Mouse (Mus musculus): Measurements from ENCODE around the gene Cib4. TPM values are rescaled to one million over a fixed set of nuclear protein-coding genes. Genes with fewer than 3 reads are reported as not detected.

The Cib4 gene
- polyA plus RNA-seq, 1 experiment from 2014 or later, result not detected

GRCm38 (mm10) chr5:30559986-30560493 lies 14.4 kb upstream of the Cib4 start:
- Histone ChIP-seq H3K27me3 (replicated peaks) (no peaks in the 10 kb centered on the region), H3K36me3 (no peaks in the 10 kb centered on the region), H3K9me3 (no peaks in the 10 kb centered on the region), H3K4me2 (no peak overlapping the region), H3K9ac (no peak overlapping the region), H3K4me1 (0 out of 2 replicates have a peak, but pooled peaks cover 4% of the 10 kb centered on the region), H3K4me3 (replicated peaks) (no peak overlapping the region), H3K27ac (no peak overlapping the region)
- no peak for ATAC-seq (ENCODE audit: insufficient read depth, low FRiP score, low read depth)
- 35% methylated on average over 3 of the region's 3 CpGs for WGBS

GRCm38 (mm10) chr5:30559421-30559820 lies 13.8 kb upstream of the Cib4 start:
- Histone ChIP-seq H3K36me3 (no peaks in the 10 kb centered on the region), H3K9ac (no peak overlapping the region), H3K9me3 (no peaks in the 10 kb centered on the region), H3K4me1 (0 out of 2 replicates have a peak, but pooled peaks cover 8% of the 10 kb centered on the region), H3K4me3 (replicated peaks) (no peak overlapping the region), H3K27me3 (replicated peaks) (no peaks in the 10 kb centered on the region), H3K27ac (no peak overlapping the region), H3K4me2 (no peak overlapping the region)
- no peak for ATAC-seq (ENCODE audit: insufficient read depth, low FRiP score, low read depth)
- WGBS, result 81% methylated on average over 3 of the region's 3 CpGs

- Histone ChIP-seq H3K9me3 (no peaks in the 10 kb centered on the region), H3K4me3 (replicated peaks) (no peak overlapping the region), H3K27ac (peak overlapping the region; percentile 77), H3K4me1 (0 out of 2 replicates have a peak, but pooled peaks cover 8% of the 10 kb centered on the region), H3K27me3 (replicated peaks) (no peaks in the 10 kb centered on the region), H3K4me2 (no peak overlapping the region), H3K9ac (no peak overlapping the region), H3K36me3 (no peaks in the 10 kb centered on the region)
- no peak for ATAC-seq (ENCODE audit: insufficient read depth, low FRiP score, low read depth)
- WGBS, result 42% methylated on average over 3 of the region's 3 CpGs
Observed at GRCm38 (mm10) chr5:30556284-30556683, 10.6 kb upstream of the Cib4 start.

- WGBS, result 65% methylated on average over 8 of the region's 8 CpGs
- H3K27ac ChIP-seq, result no peak overlapping the region
- ATAC-seq (ENCODE audit: insufficient read depth, low FRiP score, low read depth), result no peak
- no peaks in the 10 kb centered on the region for H3K9me3 ChIP-seq
- no peak overlapping the region for H3K9ac ChIP-seq
- no peak overlapping the region for H3K4me3 ChIP-seq (replicated peaks)
- no peaks in the 10 kb centered on the region for H3K36me3 ChIP-seq
- H3K27me3 ChIP-seq (replicated peaks), result no peaks in the 10 kb centered on the region
- 0 out of 2 replicates have a peak, but pooled peaks cover 8% of the 10 kb centered on the region for H3K4me1 ChIP-seq
- H3K4me2 ChIP-seq, result no peak overlapping the region
Observed at GRCm38 (mm10) chr5:30554981-30555380, 9.3 kb upstream of the Cib4 start.

GRCm38 (mm10) chr5:30553936-30554335 lies 8.3 kb upstream of the Cib4 start:
- no peaks in the 10 kb centered on the region for H3K9me3 ChIP-seq
- 86% methylated on average over 13 of the region's 13 CpGs for WGBS

GRCm38 (mm10) chr5:30552006-30552405 lies 6.4 kb upstream of the Cib4 start:
- Histone ChIP-seq H3K4me2 (no peak overlapping the region), H3K27ac (no peak overlapping the region), H3K9ac (no peak overlapping the region), H3K27me3 (replicated peaks) (no peaks in the 10 kb centered on the region), H3K4me3 (replicated peaks) (no peak overlapping the region), H3K4me1 (0 out of 2 replicates have a peak, but pooled peaks cover 7% of the 10 kb centered on the region), H3K36me3 (no peaks in the 10 kb centered on the region), H3K9me3 (no peaks in the 10 kb centered on the region)
- WGBS, result 75% methylated on average over 6 of the region's 6 CpGs
- no peak for ATAC-seq (ENCODE audit: insufficient read depth, low FRiP score, low read depth)

More at GRCm38 (mm10) chr5:30553936-30554335, 8.3 kb upstream of the Cib4 start:
- Histone ChIP-seq H3K4me1 (0 out of 2 replicates have a peak, but pooled peaks cover 8% of the 10 kb centered on the region), H3K4me3 (replicated peaks) (no peak overlapping the region), H3K27ac (no peak overlapping the region), H3K9ac (no peak overlapping the region), H3K4me2 (no peak overlapping the region), H3K36me3 (no peaks in the 10 kb centered on the region), H3K27me3 (replicated peaks) (no peaks in the 10 kb centered on the region)
- ATAC-seq (ENCODE audit: insufficient read depth, low FRiP score, low read depth), result no peak

- no peaks in the 10 kb centered on the region for H3K9me3 ChIP-seq
Observed at GRCm38 (mm10) chr5:30551022-30551638, 5.5 kb upstream of the Cib4 start.

GRCm38 (mm10) chr5:30550334-30551021 lies 4.8 kb upstream of the Cib4 start:
- Histone ChIP-seq H3K36me3 (no peaks in the 10 kb centered on the region), H3K9ac (no peak overlapping the region), H3K4me3 (replicated peaks) (no peak overlapping the region), H3K4me1 (0 out of 2 replicates have a peak, but pooled peaks cover 5% of the 10 kb centered on the region), H3K27me3 (replicated peaks) (no peaks in the 10 kb centered on the region), H3K4me2 (no peak overlapping the region), H3K27ac (no peak overlapping the region), H3K9me3 (no peaks in the 10 kb centered on the region)
- 0 out of 2 replicates have a peak, but pooled peaks have one; percentile 47 for ATAC-seq (ENCODE audit: insufficient read depth, low FRiP score, low read depth)
- 62% methylated on average over 9 of the region's 9 CpGs for WGBS

More at GRCm38 (mm10) chr5:30551022-30551638, 5.5 kb upstream of the Cib4 start:
- no peak overlapping the region for H3K4me2 ChIP-seq
- H3K36me3 ChIP-seq, result no peaks in the 10 kb centered on the region
- 87% methylated on average over 8 of the region's 8 CpGs for WGBS
- no peak overlapping the region for H3K4me3 ChIP-seq (replicated peaks)
- ATAC-seq (ENCODE audit: insufficient read depth, low FRiP score, low read depth), result no peak; the same call in 1 of the 2 replicates
- no peak overlapping the region for H3K9ac ChIP-seq
- H3K27ac ChIP-seq, result no peak overlapping the region
- H3K27me3 ChIP-seq (replicated peaks), result no peaks in the 10 kb centered on the region
- 0 out of 2 replicates have a peak, but pooled peaks cover 5% of the 10 kb centered on the region for H3K4me1 ChIP-seq

- no peaks in the 10 kb centered on the region for H3K27me3 ChIP-seq (replicated peaks)
- no peaks in the 10 kb centered on the region for H3K4me1 ChIP-seq
- no peak overlapping the region for H3K4me3 ChIP-seq (replicated peaks)
- no peaks in the 10 kb centered on the region for H3K36me3 ChIP-seq
- 60% methylated on average over 2 of the region's 2 CpGs for WGBS
- ATAC-seq (ENCODE audit: insufficient read depth, low FRiP score, low read depth), result no peak
- H3K9ac ChIP-seq, result no peak overlapping the region
- H3K27ac ChIP-seq, result no peak overlapping the region
- H3K9me3 ChIP-seq, result no peaks in the 10 kb centered on the region
- H3K4me2 ChIP-seq, result no peak overlapping the region
Observed at GRCm38 (mm10) chr5:30548681-30549080, 3.0 kb upstream of the Cib4 start.

GRCm38 (mm10) chr5:30536051-30536570 lies 9.5 kb downstream of the Cib4 start:
- no peak overlapping the region for H3K27ac ChIP-seq
- WGBS, result 48% methylated on average over 7 of the region's 7 CpGs
- no peaks in the 10 kb centered on the region for H3K4me1 ChIP-seq
- H3K27me3 ChIP-seq (replicated peaks), result no peaks in the 10 kb centered on the region
- H3K9me3 ChIP-seq, result no peaks in the 10 kb centered on the region
- no peak overlapping the region for H3K9ac ChIP-seq
- no peak overlapping the region for H3K4me2 ChIP-seq
- H3K36me3 ChIP-seq, result no peaks in the 10 kb centered on the region
- no peak overlapping the region for H3K4me3 ChIP-seq (replicated peaks)
- ATAC-seq (ENCODE audit: insufficient read depth, low FRiP score, low read depth), result no peak

GRCm38 (mm10) chr5:30534637-30535036 lies 11.0 kb downstream of the Cib4 start:
- Histone ChIP-seq H3K4me1 (no peaks in the 10 kb centered on the region), H3K27me3 (replicated peaks) (no peaks in the 10 kb centered on the region), H3K4me3 (replicated peaks) (no peak overlapping the region), H3K9me3 (no peaks in the 10 kb centered on the region), H3K9ac (no peak overlapping the region), H3K36me3 (no peaks in the 10 kb centered on the region), H3K27ac (no peak overlapping the region), H3K4me2 (no peak overlapping the region)
- no peak for ATAC-seq (ENCODE audit: insufficient read depth, low FRiP score, low read depth)
- WGBS, result 67% methylated on average over 6 of the region's 6 CpGs

GRCm38 (mm10) chr5:30528906-30529305 lies 16.7 kb downstream of the Cib4 start:
- Histone ChIP-seq H3K27me3 (replicated peaks) (no peaks in the 10 kb centered on the region), H3K9me3 (no peaks in the 10 kb centered on the region), H3K9ac (no peak overlapping the region), H3K36me3 (no peaks in the 10 kb centered on the region), H3K4me3 (replicated peaks) (no peak overlapping the region), H3K27ac (no peak overlapping the region), H3K4me1 (0 out of 2 replicates have a peak, but pooled peaks cover 14% of the 10 kb centered on the region), H3K4me2 (no peak overlapping the region)
- WGBS, result 43% methylated on average over 4 of the region's 4 CpGs
- ATAC-seq (ENCODE audit: insufficient read depth, low FRiP score, low read depth), result no peak
